Mouse (Mus musculus) lung, adult 2 months (tissue): Measurements from ENCODE around the gene Dnajc11. TPM values are rescaled to one million over a fixed set of nuclear protein-coding genes. Genes with fewer than 3 reads are reported as not detected.

ENCODE experiments used
- DNase-seq: peaks from one replicate; pipeline ENCODE4 v3.0.0; 2022
- H3K4me1 ChIP-seq: fragments of 200-500 bp; 2 replicates; pipeline ENCODE4 v1.6.1; 2011; ENCODE audit warnings: low read length; ENCODE audit not compliant: control insufficient read depth, insufficient read depth
- H3K4me3 ChIP-seq: fragments of 200-500 bp; replicated peaks from 2 replicates; pipeline ENCODE3; 2011; ENCODE audit warnings: low read depth, mild to moderate bottlenecking, control low read depth, low read length; ENCODE audit errors: extremely low read depth
- CTCF ChIP-seq: fragments of 200-500 bp; IDR thresholded peaks from 2 replicates; pipeline ENCODE4 v1.5.1; 2011; ENCODE audit warnings: mild to moderate bottlenecking, low read length, control low read depth; ENCODE audit not compliant: insufficient read depth
- POLR2A ChIP-seq: fragments of 200-500 bp; IDR thresholded peaks from 2 replicates; pipeline ENCODE4 v1.6.1; 2011; ENCODE audit warnings: low read depth, mild to moderate bottlenecking, control low read depth, low read length, borderline replicate concordance; ENCODE audit errors: extremely low read depth
- WGBS: fragments of 180-500 bp; shearing (Covaris S2); methylation state at CpG from one replicate; pipeline ENCODE4 v1.1.7; 2018; 5-methylcytosine and 5-hydroxymethylcytosine counted together
- polyA plus RNA-seq: library from polyadenylated mRNA; depleted of rRNA; stranded (reverse); fragments of >200 nt; gene quantifications from 2 replicates; pipeline ENCODE4 v1.2.3, GENCODE M21; 2012

Gene Dnajc11
- polyA plus RNA-seq, 1 experiment: 45.8 TPM

DNA sequence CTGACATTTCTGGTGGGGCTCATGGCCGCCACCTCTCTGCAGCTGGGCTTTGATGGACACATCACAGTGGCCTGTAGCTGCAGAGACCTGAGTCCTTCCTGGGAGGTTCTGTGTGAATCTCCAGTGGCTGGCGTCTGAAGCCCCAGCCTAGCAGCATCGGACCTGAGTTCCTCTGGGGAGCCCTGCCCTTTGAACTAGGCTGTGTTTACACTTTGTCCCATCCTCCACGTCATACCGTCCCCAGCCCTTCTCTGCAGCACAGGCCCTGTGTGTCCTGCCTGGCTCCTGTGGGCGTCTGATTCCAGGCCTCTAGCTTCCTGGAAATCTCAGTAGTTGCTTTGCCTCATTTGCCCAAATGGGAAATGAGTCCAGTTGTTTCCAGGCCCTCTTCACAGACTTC, 19.7 kb downstream of the Dnajc11 start:
- no peaks in the 10 kb centered on the region for H3K4me1 ChIP-seq
- no peak for TF ChIP-seq POLR2A
- TF ChIP-seq CTCF: no peak
- WGBS: 66% methylated on average over 6 of the region's 6 CpGs
- DNase-seq: no peak
- no peak overlapping the region for H3K4me3 ChIP-seq

DNA sequence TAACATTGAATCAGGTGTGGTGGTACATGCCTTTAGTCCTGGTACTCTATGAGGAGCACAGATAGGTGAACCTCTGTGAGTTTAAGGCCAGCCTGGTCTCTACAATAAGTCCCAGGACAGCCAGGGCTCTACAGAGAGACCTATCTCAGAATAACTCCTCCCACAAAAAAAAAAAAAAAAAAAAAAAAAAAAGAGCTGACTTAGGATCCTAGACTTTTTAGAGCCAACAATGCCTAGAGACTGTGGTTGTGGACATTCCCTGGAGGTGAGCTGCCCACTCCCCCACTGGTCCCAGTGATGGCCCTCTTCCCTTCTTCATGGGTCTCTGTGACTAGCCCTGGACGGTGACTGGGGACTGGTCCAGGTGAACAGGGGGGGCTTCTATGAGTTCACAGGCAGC, 22.3 kb downstream of the Dnajc11 start:
- no peak overlapping the region for H3K4me3 ChIP-seq
- no peaks in the 10 kb centered on the region for H3K4me1 ChIP-seq
- TF ChIP-seq POLR2A: no peak
- no peak for TF ChIP-seq CTCF
- 91% methylated on average over 1 of the region's 1 CpGs for whole genome bisulfite sequencing
- DNase-seq: no peak

DNA sequence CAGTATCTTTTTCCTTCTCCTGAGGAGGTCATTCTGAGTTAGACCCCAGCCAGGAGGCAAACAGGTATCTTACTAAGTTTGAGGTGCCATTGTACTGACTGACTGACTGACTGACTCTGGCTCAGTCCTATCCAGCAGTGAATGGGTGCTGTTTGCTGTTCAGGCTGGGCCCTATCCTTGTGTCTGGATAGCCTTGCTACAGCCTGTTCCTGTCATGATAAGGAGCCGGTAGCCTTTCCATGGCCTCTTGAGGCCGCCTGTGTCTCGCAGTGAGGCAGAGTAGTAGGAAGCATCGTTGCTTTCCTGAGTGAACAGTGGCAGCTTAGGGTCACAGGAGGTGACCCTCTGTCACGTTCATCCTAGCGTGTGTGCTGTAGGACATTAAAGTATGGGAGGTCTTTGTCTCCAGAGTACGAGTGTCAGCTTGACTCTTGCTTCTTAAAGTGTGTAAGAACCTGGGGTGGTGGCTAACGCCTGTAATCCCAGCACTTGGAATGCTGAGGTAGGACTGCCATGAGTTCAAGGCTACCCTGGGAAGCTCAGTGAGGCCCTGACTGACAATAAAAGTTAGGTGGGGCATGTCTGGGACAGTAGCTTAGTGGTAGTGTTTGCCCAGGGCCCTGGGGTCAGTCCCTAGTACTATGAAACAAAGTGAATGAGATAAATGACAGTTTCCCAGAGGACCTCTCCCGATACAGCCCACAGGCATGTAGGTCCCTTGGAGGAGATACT, 24.3 kb downstream of the Dnajc11 start:
- no peak for TF ChIP-seq POLR2A
- whole genome bisulfite sequencing: 76% methylated on average over 9 of the region's 9 CpGs
- Histone ChIP-seq H3K4me1 (no peaks in the 10 kb centered on the region), H3K4me3 (no peak overlapping the region)
- DNase-seq: no peak

DNA sequence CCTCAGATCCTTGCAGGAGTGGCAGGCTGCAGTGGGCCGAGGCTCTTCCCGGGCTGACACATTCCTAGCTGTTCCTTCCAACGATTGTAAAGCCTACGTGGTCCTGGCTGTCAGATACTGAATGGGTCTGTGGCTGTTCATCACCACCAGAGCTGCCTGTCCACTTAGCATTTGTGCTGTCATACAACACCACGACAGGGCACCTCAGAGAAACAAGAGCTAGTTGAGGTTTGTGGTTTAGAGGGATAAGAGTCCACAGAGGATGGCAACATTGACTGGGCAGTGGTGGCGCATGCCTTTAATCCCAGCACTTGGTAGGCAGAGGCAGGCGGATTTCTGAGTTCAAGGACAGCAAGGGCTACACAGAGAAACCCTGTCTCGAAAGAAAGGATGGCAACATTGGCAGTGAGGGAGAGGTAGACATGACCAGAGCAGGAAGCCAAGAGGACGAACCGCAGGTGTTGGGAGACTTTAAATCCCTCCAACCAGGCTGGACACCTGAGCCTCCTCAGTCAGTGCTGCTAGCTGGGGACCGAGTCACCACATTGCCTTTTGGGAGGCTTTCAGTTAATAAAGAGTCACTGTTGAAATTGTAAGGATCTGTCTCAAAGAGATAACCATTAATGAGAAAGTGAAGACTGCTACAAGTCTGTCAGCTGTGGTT, 26.5 kb downstream of the Dnajc11 start:
- DNase-seq: no peak
- TF ChIP-seq CTCF (no peak), POLR2A (no peak)
- H3K4me1 ChIP-seq: no peaks in the 10 kb centered on the region
- H3K4me3 ChIP-seq: no peak overlapping the region
- 88% methylated on average over 11 of the region's 11 CpGs for WGBS

DNA sequence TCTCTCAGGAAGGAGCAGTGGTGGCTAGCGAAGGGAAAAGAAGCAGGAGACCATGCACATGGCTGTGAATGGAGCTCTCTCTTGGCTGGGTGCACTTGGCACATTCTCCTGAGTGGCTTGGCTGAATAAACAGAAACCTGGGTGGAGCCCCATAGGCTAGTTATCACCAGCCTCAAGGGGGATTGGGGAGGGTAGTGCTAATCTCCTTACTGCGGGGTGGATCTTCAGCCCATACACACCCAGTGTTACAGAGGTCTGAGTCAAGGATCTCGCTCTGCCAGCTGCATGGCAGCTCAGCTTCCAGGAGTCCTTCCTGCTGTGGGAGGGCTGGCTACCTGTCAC, 27.0 kb downstream of the Dnajc11 start:
- Histone ChIP-seq H3K4me3 (no peak overlapping the region), H3K4me1 (no peaks in the 10 kb centered on the region)
- TF ChIP-seq POLR2A: no peak
- no peak for TF ChIP-seq CTCF
- DNase-seq: no peak
- 29% methylated on average over 3 of the region's 3 CpGs for WGBS

DNA sequence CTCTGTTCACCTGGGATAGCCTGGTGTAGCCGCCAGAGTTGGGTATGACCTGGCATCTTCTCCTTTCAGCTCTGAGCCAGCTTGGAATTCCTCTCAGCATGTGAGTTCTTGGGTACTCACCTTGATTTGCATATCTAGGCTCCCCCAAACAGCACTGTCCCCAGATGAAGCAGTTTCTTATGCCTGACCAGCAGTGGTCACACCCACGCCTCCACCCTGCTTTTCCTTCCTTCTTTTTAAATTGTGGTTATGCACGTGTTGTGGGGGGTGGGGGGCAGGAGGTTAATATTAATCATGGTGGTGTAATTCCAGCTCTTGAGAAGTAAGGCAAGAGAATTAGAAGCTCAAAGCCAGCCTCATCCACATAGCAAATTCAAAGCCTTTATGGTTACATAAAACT, 29.3 kb downstream of the Dnajc11 start:
- TF ChIP-seq CTCF: no peak
- TF ChIP-seq POLR2A: no peak
- Histone ChIP-seq H3K4me1 (no peaks in the 10 kb centered on the region), H3K4me3 (no peak overlapping the region)
- DNase-seq: no peak
- WGBS: 60% methylated on average over 3 of the region's 3 CpGs

DNA sequence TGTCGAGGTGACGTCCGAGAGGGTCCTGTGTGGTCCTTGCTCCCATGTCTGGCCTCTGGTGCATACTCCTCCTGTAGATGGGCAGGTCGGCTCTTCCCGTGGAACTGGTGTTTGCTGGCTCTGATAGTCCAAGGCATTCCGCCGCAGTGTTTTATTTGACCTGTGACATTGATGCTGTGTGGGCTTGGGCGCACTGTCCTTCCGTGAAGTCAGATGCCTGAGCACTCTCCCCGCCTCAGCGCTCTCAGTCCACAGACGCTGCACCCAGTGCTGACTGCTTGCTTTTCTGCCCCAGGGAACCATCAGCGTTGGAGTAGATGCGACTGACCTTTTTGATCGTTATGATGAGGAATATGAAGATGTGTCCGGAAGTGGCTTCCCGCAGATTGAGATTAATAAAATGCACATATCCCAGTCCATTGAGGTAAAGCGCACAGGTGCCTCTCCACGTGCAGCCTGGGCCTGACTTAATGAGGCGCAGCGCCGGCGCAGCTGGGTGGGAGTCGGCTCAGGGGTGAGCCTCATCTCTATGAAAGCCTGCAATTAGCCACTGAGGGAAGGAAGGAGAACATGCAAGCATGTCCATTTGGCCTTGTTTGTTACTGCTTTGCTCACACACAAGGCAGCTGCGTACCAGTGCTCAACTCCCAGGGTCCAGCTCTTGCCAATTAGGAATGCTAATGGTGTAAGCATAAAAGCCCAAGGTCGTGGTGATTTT, 34.9 kb downstream of the Dnajc11 start:
- no peaks in the 10 kb centered on the region for H3K4me1 ChIP-seq
- H3K4me3 ChIP-seq: no peak overlapping the region
- TF ChIP-seq CTCF (no peak), POLR2A (no peak)
- WGBS: 93% methylated on average over 26 of the region's 26 CpGs
- no peak for DNase-seq

DNA sequence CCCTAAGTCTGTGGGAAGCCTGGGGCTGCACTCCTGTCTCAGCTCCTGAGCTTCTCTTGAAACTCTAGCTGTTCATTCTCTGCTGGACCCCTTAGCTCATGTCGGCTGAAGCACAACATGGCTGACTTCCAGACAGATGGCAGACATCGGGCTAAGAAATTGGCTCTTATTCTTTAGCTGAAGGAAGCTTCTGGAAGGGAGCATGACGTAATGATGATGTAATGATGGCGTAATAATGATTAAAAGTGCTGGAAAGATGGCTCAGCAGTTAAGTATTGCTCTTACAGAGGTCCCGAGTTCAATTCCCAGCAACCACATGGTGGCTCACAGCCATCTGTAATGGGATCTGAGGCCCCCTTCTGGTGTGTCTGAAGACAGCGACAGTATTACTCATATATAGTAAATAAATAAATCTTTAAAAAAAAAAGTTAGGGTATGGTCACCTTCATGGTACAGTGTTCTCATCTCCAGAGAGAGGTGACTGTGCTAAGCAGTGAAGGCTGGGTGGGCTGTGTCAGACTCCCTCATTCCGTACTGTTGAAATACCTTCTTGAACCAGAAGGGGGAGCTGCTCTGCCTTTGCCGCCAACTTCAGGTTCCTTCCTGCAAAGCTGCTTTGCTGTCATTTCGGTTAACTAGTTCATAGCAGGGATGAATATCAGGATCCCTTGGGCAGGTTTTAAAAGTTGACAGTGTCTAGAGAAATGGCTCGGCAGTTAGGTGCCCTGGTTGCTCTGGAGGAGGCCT, 38.9 kb downstream of the Dnajc11 start:
- Histone ChIP-seq H3K4me1 (no peaks in the 10 kb centered on the region), H3K4me3 (no peak overlapping the region)
- DNase-seq: no peak
- TF ChIP-seq POLR2A (no peak), CTCF (peak; percentile 72)
- 65% methylated on average over 10 of the region's 10 CpGs for WGBS

DNA sequence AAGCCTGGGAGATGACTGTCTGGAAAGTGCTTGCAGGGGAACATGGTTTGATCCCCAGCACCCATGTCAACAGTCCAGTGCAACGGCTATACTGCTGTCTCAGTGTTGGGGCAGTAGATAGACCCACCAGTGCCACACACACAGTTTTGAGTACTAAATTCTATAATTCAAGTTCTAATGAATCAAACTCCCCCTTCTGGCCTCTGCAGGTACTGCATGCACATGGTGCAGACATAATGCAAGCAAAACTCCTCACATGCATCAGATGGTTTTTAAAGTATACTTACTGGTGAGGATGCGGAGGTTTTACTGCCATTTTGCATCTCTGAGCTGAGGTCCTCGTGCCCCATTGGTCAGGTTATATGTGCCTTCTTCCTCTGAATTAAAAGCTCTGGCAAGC, 42.0 kb downstream of the Dnajc11 start:
- no peak overlapping the region for H3K4me3 ChIP-seq
- TF ChIP-seq CTCF (no peak), POLR2A (no peak)
- WGBS: 93% methylated on average over 3 of the region's 3 CpGs
- no peak for DNase-seq
- no peaks in the 10 kb centered on the region for H3K4me1 ChIP-seq

DNA sequence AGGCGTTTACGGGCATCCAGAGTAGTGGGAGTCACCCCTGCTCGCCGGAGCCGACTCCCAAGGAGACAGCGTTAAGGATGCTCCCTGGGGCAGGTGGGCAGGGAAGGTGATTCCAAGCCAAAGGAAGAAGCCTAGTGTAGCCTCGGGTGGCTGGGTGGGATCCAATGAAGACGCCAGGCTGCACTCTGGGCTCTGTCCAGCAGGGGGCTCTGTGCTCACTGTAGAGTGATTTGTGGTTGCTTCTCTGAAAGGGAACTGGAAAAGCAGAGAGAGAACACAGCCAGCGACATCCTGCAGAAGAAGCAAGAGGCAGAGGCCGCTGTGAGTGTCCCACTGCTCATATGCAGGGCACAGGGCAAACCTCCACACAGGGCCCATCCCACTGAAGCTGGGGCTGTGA, 44.3 kb downstream of the Dnajc11 start:
- WGBS: 36% methylated on average over 10 of the region's 10 CpGs
- peak; percentile 86 for TF ChIP-seq CTCF
- no peak for TF ChIP-seq POLR2A
- DNase-seq: peak; percentile 84
- Histone ChIP-seq H3K4me1 (no peaks in the 10 kb centered on the region), H3K4me3 (no peak overlapping the region)
